Mouse (Mus musculus) ovary, postnatal 36 days (tissue): ENCODE data around the gene Prpsap1.
"Not testable (repeated sequence)": the region's sequence is repeated elsewhere in the genome, so short reads cannot be mapped to it uniquely, and the experiment has no call there.

ENCODE experiments used
- DNase-seq: peaks from one replicate; pipeline ENCODE4 v3.0.0; 2022; ENCODE audit warnings: low spot score, mixed read lengths

Gene Prpsap1

DNA sequence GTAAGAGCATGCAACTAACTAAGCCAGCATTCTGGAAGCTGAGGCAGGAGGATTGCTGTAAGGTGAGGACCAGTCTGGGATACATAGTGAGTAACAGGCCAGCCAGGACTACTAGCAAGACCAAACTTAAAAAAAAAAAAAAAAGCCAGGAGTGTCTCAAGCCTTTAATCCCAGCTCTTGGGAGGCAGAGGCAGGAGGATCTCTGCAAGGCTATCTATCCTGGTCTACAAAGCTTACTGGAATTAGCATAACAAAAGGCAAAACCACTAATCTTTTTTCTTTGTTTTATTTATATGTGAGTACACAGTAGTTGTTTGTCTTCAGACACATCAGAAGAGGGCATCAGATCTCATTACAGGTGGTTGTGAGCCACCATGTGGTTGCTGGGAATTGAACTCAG lies 5.8 kb downstream of the Prpsap1 start:
- DNase-seq = no peak

DNA sequence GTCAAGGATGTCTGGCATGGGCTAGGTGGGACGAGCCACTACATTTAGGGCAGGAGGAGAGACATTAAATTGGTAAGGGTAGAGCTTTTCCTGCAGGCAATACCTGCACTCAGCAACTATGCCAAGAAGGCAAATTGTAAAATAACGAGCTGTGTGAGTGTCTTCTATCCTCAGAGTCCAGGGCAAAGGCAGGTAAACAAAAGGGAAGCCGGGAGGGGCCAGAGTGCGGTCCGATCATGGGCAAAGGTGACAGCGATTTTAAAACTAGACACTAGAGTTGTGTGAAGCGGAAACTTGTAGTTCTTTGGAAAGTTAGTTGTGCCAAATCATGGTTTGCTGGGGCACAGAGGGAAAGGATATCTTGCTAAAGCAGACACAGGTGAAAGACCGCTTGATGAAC lies 9.7 kb downstream of the Prpsap1 start:
- DNase-seq = no peak

DNA sequence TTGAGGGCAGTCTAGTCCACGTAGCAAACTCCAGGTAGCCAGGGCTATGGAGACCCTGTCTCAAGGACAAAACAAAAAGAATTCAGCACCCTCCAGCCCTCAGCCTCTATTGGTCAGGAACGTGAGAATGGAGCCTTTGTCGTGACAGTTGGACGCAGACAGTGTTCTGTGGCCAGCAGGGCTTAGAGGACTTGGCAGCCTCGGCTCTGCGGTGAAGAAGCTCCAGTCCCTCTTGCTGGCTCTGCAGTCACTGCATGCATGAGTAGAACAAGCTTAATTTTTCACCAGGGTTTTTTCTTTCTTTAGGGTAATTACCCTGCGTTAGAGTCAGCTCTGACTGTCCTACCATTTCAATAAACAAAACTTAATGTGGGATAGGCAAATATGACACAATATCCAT lies 12.2 kb downstream of the Prpsap1 start:
- DNase-seq = no peak

DNA sequence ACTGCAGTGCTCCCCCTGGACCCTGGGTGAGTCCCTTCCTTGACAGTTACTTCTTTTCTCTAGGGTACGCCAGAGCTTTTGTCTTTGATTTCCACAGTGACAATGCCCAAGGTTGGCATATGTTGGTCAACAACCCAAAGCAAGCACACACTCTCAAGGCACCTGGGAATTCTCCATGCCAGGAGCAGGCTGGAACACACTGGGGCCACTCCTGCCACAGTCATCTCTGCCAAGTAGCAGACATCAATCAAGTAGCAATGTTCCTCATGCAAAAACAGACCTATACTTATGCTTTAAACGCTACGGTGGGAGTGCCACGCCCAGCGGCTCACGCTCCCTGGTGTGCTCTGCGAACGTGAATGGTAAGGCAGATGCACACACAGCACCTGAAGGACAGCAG lies 13.0 kb downstream of the Prpsap1 start:
- no peak for DNase-seq

DNA sequence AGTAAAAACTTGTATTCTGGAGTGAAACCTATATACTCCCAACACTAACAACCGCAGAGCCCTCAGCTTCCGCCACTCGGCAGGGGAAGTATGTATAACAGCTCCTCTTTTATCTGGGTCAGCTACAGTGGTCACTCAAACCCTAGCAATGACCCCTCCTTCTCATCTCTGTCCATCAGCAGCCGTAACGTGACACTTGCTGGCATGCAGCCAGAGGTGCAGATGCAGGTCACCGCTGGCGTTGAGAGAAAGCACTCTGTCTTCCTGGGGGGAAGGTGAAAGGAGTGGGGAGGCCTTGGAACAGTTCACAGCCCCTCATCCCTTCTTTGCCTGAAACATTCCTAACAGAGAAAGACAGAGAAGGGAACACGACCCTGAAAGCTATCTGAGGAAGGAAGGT lies 14.2 kb downstream of the Prpsap1 start:
- no peak for DNase-seq

DNA sequence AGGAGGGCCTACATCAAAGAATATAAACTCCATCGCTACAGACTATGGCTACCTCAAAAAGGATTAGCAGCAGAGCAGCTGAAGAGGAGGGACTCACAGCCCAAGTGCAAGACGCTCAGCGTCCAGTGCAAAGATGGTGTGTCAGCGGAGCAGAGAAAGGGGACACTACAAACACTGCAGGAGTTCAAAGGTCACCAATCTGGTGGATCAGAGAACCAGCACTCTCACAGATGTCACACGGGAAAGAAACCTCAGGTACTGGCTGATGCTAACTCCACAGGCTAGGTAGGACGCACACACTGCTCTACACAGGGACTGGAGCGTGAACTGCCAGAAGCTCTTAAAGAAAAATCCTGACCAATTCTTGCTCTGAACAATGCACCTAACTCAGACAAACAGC lies 15.0 kb downstream of the Prpsap1 start:
- no peak for DNase-seq

DNA sequence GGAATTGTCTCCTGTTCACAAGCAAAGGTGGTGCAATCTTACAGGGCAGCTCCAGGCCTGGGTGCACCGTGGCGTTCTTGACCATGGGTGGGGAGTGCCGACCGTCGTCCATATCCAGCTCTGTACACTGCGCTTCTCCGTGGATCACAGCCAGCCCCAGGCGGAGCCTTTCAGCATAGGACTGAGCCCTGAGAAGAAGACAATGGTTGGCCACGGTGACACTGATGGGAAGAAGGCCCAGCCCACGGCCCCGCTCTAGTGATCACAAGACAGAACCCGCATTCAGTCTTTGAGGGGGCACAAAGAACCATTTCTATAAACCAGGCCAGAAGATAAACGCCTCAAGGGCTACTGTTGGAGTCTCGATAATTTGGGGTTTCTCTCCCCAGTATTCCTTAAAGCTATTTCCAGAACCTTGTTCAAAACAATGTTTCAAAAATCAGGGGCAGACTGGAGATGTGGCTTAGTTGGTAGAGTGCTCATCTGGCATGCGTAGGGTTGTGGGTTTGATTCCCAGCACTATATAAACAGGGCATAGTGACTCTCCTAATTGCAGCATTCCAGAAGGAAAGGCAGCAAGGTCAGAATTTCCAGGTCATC lies 16.7 kb downstream of the Prpsap1 start:
- DNase-seq = no peak

DNA sequence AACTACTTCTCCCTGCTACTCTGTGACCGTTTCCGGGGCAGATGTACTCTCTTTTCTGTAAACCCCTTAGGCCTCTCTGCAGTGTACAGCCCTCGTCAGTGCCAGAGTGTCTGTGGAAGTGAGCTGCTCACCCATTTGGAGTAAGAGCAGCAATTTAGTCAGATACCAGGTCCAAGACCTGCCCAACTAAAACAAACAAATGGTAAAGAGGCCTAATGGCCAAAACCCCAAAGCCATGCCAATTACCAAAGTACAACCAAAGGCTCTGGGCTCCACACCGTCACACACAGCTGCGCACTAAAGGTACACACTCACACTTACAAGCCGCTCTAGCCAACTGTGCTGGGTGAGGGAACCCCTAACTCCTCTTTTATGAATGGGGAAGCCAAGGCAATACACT lies 17.3 kb downstream of the Prpsap1 start:
- no peak for DNase-seq

DNA sequence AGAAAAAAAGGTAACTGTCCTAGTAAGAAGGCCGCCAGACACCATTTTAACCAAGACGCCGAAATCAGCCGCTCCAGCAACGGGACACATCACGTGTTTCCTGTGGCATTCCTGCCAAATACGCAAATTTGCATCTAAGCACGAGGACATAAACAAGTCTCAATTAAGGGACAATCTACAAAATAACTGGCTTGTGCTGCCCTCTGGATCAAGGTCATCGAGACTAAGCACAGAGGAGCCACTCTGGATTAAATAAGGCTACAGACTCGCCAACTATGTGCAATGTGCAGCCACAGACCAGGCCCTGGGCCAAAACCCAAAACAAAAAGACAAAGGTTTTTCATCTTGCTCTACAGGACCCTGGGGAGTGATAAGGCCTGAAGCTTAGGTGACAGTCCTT lies 18.0 kb downstream of the Prpsap1 start:
- DNase-seq = no peak

DNA sequence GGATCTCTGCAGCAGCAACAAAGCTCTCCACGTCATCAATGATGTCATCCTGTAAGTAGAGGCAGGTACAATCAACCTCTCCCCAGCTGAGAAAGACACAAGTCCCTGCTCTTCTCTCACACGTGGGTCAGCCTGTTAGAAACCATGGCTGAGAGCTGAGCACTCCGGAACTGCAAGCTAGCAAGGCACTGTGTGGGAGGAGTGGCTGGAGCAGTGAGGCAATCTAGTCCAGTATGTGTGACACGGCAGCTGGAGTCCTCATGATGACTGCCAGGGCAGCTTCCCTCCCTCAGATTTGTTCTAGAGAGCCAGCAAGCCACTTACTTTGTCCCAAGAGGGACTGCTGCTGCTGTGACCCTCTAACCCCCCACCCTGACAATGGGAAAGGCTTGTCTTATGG lies 21.7 kb downstream of the Prpsap1 start:
- DNase-seq = no peak

DNA sequence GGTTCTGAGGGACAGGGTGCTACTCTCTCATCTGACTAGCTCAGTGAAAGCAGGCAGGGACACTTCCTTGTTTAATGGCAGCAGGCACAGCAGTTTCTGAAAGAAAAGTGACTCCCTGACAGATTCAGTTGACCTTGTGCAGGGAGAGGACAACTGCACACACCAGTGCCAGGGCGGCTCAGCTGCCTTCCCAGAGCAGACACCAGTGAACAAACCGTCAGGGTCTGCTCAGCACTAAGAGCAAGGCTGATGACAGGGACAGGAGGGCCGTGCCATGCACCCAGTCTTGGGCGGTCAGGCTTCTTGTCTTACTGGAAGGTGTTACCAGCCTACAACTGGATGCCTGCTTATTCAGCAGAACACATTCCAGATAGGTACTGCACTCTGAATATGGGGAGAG lies 23.1 kb downstream of the Prpsap1 start:
- no peak for DNase-seq

DNA sequence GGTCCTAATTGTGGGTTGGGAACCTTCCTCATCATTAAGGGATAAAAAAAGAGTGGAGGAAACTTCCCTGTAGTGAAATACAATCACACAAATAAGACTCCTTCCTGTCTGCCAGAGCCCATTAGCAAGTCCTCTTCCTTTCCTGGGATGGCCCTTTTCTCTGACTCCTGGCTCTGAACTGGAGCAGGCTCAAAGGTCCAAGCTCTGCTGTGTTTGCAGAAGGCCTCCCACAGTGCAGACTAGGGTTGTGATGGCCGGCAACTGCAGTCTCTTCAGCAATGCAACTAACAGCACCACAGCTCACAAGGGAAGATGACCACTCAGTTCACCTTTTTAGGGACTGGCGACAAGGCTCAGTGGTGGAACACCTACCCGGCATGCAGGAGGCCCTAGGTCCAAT lies 23.8 kb downstream of the Prpsap1 start:
- no peak for DNase-seq

DNA sequence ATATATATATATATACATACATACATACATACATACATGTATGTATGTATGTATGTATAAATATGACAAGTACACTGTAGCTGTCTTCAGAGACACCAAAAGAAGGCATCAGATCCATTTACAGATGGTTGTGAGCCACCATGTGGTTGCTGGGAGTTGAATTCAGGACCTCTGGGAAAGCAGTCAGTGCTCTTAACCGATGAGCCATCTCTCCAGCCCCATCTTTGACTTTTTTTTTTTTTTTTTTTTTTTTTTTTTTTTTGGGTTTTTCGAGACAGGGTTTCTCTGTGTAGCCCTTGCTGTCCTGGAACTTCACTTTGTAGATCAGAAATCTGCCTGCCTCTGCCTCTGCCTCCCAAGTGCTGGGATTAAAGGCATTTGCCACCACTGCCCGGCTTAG lies 25.7 kb downstream of the Prpsap1 start:
- DNase-seq = not testable (repeated sequence)

DNA sequence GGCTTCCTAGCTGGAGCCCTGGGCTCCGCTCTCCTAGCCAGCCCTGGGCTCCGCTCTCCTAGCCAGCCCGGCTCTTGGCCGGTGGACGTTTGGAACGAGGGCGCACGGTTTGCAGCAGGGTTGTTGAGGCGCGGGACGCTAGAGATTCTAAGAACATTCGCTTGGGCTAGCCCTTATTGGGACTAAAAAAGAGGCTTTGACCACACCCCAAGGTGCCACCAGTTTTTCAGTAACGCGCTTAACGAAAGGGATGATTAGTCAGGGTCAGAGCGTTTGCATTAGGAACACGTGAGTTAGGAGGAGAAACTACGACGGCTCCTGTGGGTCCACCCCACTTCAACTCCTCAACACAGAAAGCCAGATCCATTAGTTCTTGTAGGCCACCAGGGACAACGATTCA lies 27.9 kb downstream of the Prpsap1 start, which contains the start of gene Qrich2:
Qrich2 (minus strand) TSS at position 101 of the 400 bp plus-strand sequence.
- DNase-seq = no peak

DNA sequence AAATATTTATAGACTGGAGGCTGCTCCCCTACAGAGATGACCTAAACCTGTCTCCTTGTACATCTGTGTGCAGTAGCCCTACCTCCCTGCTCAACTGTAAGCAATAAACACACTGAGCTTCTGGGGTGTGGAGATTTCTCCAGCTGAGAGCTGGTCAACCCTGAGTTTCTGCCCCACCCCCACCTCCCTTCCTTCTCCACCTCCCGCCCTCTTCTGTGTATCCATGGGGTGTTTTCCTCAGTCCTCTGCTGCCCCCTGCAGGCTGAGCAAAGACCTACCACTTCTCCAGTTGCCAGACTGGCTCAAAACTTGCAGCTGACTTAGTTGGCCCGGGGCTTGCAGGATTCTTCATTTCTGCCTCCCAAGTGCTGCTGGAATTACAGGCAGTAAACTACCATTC lies 30.2 kb downstream of the Prpsap1 start:
- peak; percentile 87 for DNase-seq

DNA sequence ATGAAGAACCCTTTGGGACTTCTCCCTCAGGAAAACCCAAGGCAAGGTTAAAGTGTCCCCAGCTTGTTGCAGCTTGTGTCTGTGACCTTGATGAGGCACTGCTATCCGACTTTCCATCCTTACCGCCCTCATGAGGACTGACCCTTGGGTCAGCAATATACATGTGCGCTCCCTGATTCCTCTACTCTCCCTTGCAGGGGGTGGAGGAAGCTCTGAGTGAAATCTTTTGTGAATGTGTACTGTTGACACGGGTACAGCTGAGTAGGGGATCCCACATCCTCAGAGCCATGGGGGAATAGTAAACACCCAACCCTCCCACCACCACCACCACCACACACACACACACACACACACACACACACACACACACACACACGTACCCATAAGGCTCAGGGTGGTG lies 30.7 kb downstream of the Prpsap1 start:
- DNase-seq = no peak

DNA sequence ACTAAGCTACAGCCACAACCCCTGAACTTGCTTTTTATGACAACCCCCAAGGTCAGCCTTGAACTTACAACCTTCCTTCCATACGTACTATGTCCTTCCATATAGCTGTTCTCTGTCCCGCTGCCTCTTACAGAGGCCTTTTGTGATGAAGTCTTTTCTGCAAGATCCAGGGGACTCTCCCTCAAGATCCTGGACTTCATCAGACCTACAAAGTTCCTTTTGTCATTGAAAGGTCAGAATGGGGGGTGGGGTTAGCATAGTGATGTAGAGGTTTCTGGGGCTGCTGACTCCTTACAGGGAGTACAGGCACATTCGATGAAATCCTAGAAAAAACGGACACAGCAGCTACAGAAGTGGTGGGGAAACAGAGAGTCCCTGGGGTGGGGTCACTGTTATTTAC lies 34.2 kb downstream of the Prpsap1 start:
- DNase-seq = no peak

DNA sequence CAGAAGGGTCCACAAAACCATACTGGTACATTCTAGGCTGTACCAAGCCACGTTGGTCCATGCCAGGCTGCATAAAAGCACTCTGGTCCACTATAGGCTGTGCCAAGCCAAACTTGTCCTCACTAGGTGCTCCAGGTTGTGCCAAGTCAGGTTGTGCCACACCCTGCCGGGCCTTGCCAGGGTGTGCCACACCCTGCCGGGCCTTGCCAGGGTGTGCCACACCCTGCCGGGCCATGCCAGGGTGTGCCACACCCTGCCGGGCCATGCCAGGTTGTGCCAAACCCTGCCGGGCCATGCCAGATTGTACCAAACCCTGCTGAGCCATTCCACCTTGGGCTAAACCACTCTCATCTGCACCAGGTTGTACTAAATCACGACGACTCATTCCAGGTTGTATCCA lies 37.8 kb downstream of the Prpsap1 start:
- no peak for DNase-seq

DNA sequence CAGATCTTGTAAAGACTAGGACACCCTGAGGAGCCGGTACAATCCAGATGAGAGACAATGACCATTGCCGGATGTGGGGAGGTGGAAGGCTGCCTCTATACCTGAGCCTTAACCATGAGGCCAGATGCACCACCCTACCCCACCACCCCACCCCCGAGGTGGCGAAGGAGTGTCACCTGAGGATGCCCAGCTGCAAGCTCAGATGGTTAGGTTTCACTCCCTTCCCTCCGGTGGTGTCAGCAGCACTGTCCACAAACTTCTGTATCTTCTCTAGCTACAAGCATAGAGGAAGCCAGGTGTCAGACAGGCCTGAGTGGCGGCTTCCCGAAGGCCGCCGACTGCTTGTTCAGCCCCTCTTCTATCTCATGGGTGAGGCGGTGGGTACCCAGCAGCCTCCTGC lies 40.1 kb downstream of the Prpsap1 start:
- DNase-seq = no peak

DNA sequence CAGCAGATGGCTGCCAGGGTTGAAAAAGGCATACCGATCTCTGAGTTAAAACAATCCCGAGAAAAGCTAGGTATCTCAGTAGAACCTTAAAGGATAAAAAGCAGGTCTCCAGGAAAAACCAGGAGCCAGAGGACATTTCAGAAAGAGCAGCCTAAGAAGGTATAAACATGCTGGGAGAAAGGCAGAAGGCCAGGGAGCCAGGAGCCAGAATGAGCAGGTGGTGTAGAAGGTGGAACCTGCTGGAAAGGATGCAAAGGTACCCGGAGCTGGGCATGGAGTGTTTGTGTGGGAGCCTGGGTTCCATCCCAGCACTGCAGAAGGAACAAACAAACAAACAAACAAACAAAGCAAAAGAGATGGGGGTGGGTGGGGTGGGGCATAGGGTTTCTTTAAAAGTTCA lies 44.7 kb downstream of the Prpsap1 start:
- no peak for DNase-seq

DNA sequence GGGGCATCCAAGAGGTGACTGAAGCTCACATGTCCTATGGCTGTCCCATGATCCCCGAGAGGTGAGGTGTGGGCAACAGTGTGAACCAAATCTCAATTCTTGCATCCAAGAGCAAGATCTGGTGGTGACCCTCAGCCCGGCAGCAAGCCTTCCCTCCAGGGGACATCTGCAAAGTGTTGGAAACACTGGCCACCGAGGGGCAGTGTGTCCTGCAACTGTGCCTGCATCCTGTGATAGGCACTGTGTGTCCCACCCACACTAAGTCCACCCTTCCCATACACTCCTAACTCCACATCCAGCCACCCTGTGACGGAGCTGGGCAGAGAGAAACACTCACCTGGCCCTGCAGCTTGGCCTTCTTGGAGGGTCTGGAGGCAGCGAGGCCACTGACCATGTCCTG lies 46.2 kb downstream of the Prpsap1 start:
- no peak for DNase-seq

DNA sequence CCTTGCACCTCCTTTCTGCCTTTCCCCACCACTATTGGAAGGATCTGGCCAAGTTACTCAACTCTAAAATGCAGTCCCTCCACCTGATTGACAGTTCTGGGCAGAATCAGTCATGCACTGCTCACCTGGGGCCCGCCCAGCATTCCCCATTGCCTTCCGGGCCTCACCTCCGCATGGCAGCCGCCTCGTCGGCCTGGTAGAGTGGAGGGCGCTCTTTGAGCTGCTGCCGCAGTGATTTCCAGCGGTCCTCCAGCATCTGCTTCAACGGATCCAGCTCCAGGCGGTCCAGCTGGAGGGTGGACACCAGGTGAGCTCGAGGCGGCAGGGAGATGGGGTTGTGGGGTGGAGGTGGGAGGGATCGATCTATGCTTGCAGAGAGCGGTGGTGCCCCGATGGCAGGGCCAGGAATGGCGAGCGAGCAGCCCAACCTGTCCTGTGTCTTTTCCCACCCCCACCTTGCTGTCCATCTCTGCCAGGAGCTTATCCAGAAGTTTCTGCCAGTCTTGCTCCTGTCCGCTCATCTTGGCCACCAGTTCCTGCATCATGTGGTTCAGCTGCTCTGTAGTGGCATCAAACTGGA lies 47.6 kb downstream of the Prpsap1 start:
- DNase-seq = no peak

DNA sequence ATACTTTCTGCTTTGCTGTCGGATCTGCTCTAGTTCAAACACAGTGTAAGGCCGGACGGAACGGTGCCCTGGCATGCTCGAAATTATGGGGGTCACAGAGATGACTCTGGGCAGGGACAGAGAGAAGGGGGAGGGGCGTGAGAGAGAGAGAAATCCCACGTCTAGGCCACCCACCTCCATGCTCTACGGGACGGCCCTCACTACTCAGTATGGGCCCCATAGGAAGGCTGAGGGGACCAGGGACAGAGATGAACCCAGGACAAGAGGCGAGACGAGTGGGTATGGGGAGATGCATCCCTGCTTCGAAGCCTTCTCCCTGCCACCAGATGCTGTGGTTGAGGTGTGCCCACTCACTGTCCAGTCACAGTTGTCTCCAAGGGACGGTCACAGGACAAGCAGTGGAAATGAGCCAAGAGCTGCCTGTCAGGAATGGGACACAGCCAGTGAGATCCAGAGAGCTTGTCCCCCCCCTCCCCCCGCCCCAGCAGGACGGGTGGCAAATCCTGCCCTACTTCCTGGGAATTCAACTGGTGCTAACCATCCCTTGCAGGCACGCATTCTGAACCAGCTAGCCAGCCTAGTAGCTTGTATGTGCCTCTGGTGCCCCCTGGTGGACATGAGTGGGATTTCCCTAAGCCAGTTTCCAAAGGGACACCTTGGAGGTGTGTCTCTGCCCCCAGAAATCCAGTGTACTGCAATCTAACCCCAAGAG lies 48.2 kb downstream of the Prpsap1 start:
- DNase-seq = peak; percentile 87

DNA sequence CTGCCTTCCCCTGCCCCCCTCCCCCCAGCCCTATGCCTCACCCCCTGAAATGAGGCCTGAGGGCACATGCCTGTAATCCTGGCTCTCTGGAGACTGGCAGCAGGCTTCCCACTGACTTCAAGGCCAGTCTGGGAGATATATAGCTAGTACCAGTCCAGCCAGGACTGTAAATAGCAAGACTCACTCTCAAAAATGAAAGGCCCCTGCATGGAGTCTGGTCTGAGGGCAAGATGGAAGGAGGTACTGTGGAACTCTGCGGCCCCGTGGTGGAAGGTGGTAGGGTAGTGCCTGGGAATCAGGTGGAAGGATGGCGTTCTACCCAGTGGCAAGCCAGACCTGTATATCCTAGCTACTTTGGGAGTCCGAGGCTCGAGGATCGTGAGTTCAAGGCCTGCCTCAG lies 50.1 kb downstream of the Prpsap1 start:
- DNase-seq = no peak
